Mouse (Mus musculus): ENCODE measurements around the gene Scyl1. TPM values are rescaled to one million over a fixed set of nuclear protein-coding genes. Genes with fewer than 3 reads are reported as not detected.

The Scyl1 gene
- polyA plus RNA-seq, 1 experiment from 2014 or later, result 83.2 TPM

GRCm38 (mm10) chr19:5728631-5729443, 42.4 kb downstream of the Scyl1 start:
- Histone ChIP-seq H3K9me3 (ENCODE audit: control insufficient read depth, low read length) (no peaks in the 10 kb centered on the region), H3K4me2 (ENCODE audit: low read depth, low read length) (peak overlapping the region; percentile 94), H3K4me3 (ENCODE audit: low read length) (peak overlapping the region; percentile 87), H3K36me3 (ENCODE audit: control insufficient read depth, insufficient read depth, low read length) (no peaks in the 10 kb centered on the region), H3K27me3 (ENCODE audit: control insufficient read depth, insufficient read depth, low read depth, low read length) (no peaks in the 10 kb centered on the region), H3K4me1 (replicated peaks; ENCODE audit: control insufficient read depth, insufficient read depth, low read length) (peaks cover 55% of the 10 kb centered on the region), H3K9ac (ENCODE audit: low read length) (peak overlapping the region; percentile 96), H3K27ac (ENCODE audit: low read length) (peak overlapping the region; percentile 90)
- 6% methylated on average over 37 of the region's 37 CpGs for WGBS
- ATAC-seq (ENCODE audit: low read depth), result peak; percentile 13

- Histone ChIP-seq H3K9me3 (ENCODE audit: control insufficient read depth, low read length) (no peaks in the 10 kb centered on the region), H3K27me3 (ENCODE audit: control insufficient read depth, insufficient read depth, low read depth, low read length) (no peaks in the 10 kb centered on the region), H3K27ac (ENCODE audit: low read length) (peak overlapping the region; percentile 66), H3K9ac (ENCODE audit: low read length) (peak overlapping the region; percentile 96), H3K4me3 (ENCODE audit: low read length) (peak overlapping the region; percentile 87), H3K4me2 (ENCODE audit: low read depth, low read length) (peak overlapping the region; percentile 94), H3K36me3 (ENCODE audit: control insufficient read depth, insufficient read depth, low read length) (0 out of 2 replicates have a peak, but pooled peaks cover 2% of the 10 kb centered on the region), H3K4me1 (replicated peaks; ENCODE audit: control insufficient read depth, insufficient read depth, low read length) (peaks cover 55% of the 10 kb centered on the region)
- whole genome bisulfite sequencing, result 2% methylated on average over 14 of the region's 14 CpGs
- no peak; the same call in 1 of the 2 replicates for ATAC-seq (ENCODE audit: low read depth)
Observed at GRCm38 (mm10) chr19:5727701-5728100, 43.5 kb downstream of the Scyl1 start.

GRCm38 (mm10) chr19:5726961-5727578, 44.1 kb downstream of the Scyl1 start:
- Histone ChIP-seq H3K4me1 (replicated peaks; ENCODE audit: control insufficient read depth, insufficient read depth, low read length) (peaks cover 55% of the 10 kb centered on the region), H3K9me3 (ENCODE audit: control insufficient read depth, low read length) (no peaks in the 10 kb centered on the region), H3K27me3 (ENCODE audit: control insufficient read depth, insufficient read depth, low read depth, low read length) (no peaks in the 10 kb centered on the region), H3K4me2 (ENCODE audit: low read depth, low read length) (peak overlapping the region; percentile 94), H3K36me3 (ENCODE audit: control insufficient read depth, insufficient read depth, low read length) (0 out of 2 replicates have a peak, but pooled peaks cover 2% of the 10 kb centered on the region), H3K9ac (ENCODE audit: low read length) (peak overlapping the region; percentile 57), H3K4me3 (ENCODE audit: low read length) (peak overlapping the region; percentile 87), H3K27ac (ENCODE audit: low read length) (peak overlapping the region; percentile 66)
- 63% methylated on average over 15 of the region's 15 CpGs for WGBS
- ATAC-seq (ENCODE audit: low read depth), result no peak

- Histone ChIP-seq H3K36me3 (ENCODE audit: control insufficient read depth, insufficient read depth, low read length) (peaks cover 10% of the 10 kb centered on the region), H3K27ac (ENCODE audit: low read length) (peak within 1 kb of the TSS; percentile 81), H3K27me3 (ENCODE audit: control insufficient read depth, insufficient read depth, low read depth, low read length) (no peaks in the 10 kb centered on the region), H3K4me3 (ENCODE audit: low read length) (peak within 1 kb of the TSS; percentile 87), H3K9ac (ENCODE audit: low read length) (peak within 1 kb of the TSS; percentile 79), H3K4me1 (replicated peaks; ENCODE audit: control insufficient read depth, insufficient read depth, low read length) (peaks cover 53% of the 10 kb centered on the region), H3K9me3 (ENCODE audit: control insufficient read depth, low read length) (no peaks in the 10 kb centered on the region), H3K4me2 (ENCODE audit: low read depth, low read length) (peak within 1 kb of the TSS; percentile 94)
- ATAC-seq (ENCODE audit: low read depth), result peak; percentile 64; the same call in 1 of the 2 replicates
- 7% methylated on average over 48 of the region's 49 CpGs for WGBS
Observed at GRCm38 (mm10) chr19:5725767-5726515, 45.3 kb downstream of the Scyl1 start, which contains the start of gene Ehbp1l1. Ehbp1l1 (minus strand) TSS chr19:5726317.

GRCm38 (mm10) chr19:5725029-5725707, 46.1 kb downstream of the Scyl1 start:
- H3K4me1 ChIP-seq (replicated peaks; ENCODE audit: control insufficient read depth, insufficient read depth, low read length), result peaks cover 45% of the 10 kb centered on the region

GRCm38 (mm10) chr19:5724549-5724941, 46.7 kb downstream of the Scyl1 start:
- Histone ChIP-seq H3K36me3 (ENCODE audit: control insufficient read depth, insufficient read depth, low read length) (peaks cover 18% of the 10 kb centered on the region), H3K27me3 (ENCODE audit: control insufficient read depth, insufficient read depth, low read depth, low read length) (no peaks in the 10 kb centered on the region), H3K4me2 (ENCODE audit: low read depth, low read length) (peak overlapping the region; percentile 63), H3K9ac (ENCODE audit: low read length) (peak overlapping the region; percentile 79), H3K4me3 (ENCODE audit: low read length) (peak overlapping the region; percentile 53), H3K4me1 (replicated peaks; ENCODE audit: control insufficient read depth, insufficient read depth, low read length) (peaks cover 42% of the 10 kb centered on the region), H3K9me3 (ENCODE audit: control insufficient read depth, low read length) (no peaks in the 10 kb centered on the region), H3K27ac (ENCODE audit: low read length) (peak overlapping the region; percentile 81)
- WGBS, result 68% methylated on average over 7 of the region's 7 CpGs
- ATAC-seq (ENCODE audit: low read depth), result peak; percentile 5; the same call in 1 of the 2 replicates

More at GRCm38 (mm10) chr19:5725029-5725707, 46.1 kb downstream of the Scyl1 start:
- ATAC-seq (ENCODE audit: low read depth), result peak; percentile 10
- no peaks in the 10 kb centered on the region for H3K9me3 ChIP-seq (ENCODE audit: control insufficient read depth, low read length)
- peaks cover 15% of the 10 kb centered on the region for H3K36me3 ChIP-seq (ENCODE audit: control insufficient read depth, insufficient read depth, low read length)
- peak overlapping the region; percentile 53 for H3K4me3 ChIP-seq (ENCODE audit: low read length)
- H3K4me2 ChIP-seq (ENCODE audit: low read depth, low read length), result peak overlapping the region; percentile 63
- no peaks in the 10 kb centered on the region for H3K27me3 ChIP-seq (ENCODE audit: control insufficient read depth, insufficient read depth, low read depth, low read length)
- H3K27ac ChIP-seq (ENCODE audit: low read length), result peak overlapping the region; percentile 81
- WGBS, result 61% methylated on average over 12 of the region's 12 CpGs
- peak overlapping the region; percentile 79 for H3K9ac ChIP-seq (ENCODE audit: low read length)

- H3K9ac ChIP-seq (ENCODE audit: low read length), result peak overlapping the region; percentile 79
- H3K4me1 ChIP-seq (replicated peaks; ENCODE audit: control insufficient read depth, insufficient read depth, low read length), result peaks cover 41% of the 10 kb centered on the region
- H3K27me3 ChIP-seq (ENCODE audit: control insufficient read depth, insufficient read depth, low read depth, low read length), result no peaks in the 10 kb centered on the region
- H3K4me2 ChIP-seq (ENCODE audit: low read depth, low read length), result peak overlapping the region; percentile 63
- no peaks in the 10 kb centered on the region for H3K9me3 ChIP-seq (ENCODE audit: control insufficient read depth, low read length)
- peaks cover 18% of the 10 kb centered on the region for H3K36me3 ChIP-seq (ENCODE audit: control insufficient read depth, insufficient read depth, low read length)
- no peak for ATAC-seq (ENCODE audit: low read depth)
- H3K4me3 ChIP-seq (ENCODE audit: low read length), result peak overlapping the region; percentile 53
- 62% methylated on average over 4 of the region's 4 CpGs for WGBS
- 0 out of 2 replicates have a peak overlapping the region, but pooled peaks have one; percentile 81 for H3K27ac ChIP-seq (ENCODE audit: low read length)
Observed at GRCm38 (mm10) chr19:5723934-5724548, 47.2 kb downstream of the Scyl1 start.

- Histone ChIP-seq H3K4me3 (ENCODE audit: low read length) (no peak overlapping the region), H3K36me3 (ENCODE audit: control insufficient read depth, insufficient read depth, low read length) (peaks cover 18% of the 10 kb centered on the region), H3K4me2 (ENCODE audit: low read depth, low read length) (no peak overlapping the region), H3K27ac (ENCODE audit: low read length) (no peak overlapping the region), H3K9ac (ENCODE audit: low read length) (no peak overlapping the region), H3K27me3 (ENCODE audit: control insufficient read depth, insufficient read depth, low read depth, low read length) (no peaks in the 10 kb centered on the region), H3K9me3 (ENCODE audit: control insufficient read depth, low read length) (no peaks in the 10 kb centered on the region), H3K4me1 (replicated peaks; ENCODE audit: control insufficient read depth, insufficient read depth, low read length) (peaks cover 33% of the 10 kb centered on the region)
- no peak for ATAC-seq (ENCODE audit: low read depth)
- WGBS, result 85% methylated on average over 7 of the region's 7 CpGs
Observed at GRCm38 (mm10) chr19:5722848-5723425, 48.3 kb downstream of the Scyl1 start.
